Mouse (Mus musculus) lung, postnatal 0 days (tissue): ENCODE data around the gene Rac3.

Experiments
- CTCF ChIP-seq: IDR thresholded peaks from 2 replicates; pipeline ENCODE4 v1.5.1; 2016; ENCODE audit warnings: antibody characterized with exemption, mild to moderate bottlenecking
- EP300 ChIP-seq: IDR thresholded peaks from 2 replicates; pipeline ENCODE4 v1.6.1; 2016; ENCODE audit warnings: antibody characterized with exemption, mild to moderate bottlenecking, control low read depth

DNA sequence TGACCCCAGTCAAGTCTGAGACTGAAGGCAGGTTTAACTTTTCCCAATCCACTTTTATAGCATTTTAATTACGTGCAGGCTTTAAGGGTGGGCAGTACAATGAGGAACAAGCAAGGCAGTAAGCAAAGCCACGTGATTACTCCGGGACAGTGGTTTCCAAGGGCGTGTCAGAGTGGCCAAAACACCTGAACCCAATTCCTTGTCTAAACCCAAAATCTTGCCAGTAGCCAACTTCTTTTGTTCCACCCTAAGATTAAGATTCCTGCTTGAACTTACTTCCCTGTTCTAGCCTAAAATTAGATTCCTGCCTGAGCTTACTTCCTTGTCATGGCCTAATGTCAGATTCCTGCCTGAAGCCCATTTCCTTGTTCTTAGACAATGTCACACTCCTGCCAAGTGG, 26.7 kb downstream of the Rac3 start:
- TF ChIP-seq CTCF (no peak), EP300 (peak; percentile 47; the same call in 1 of the 2 replicates)
